Mouse (Mus musculus) liver, adult 2 months (tissue): ENCODE data around the gene Alg14.

Experiments
- CTCF ChIP-seq: fragments of 200-500 bp; IDR thresholded peaks from 2 replicates; pipeline ENCODE4 v1.5.1; 2011; ENCODE audit warnings: low read depth, low read length, control low read depth
- POLR2A ChIP-seq: fragments of 200-500 bp; IDR thresholded peaks from 2 replicates; pipeline ENCODE4 v1.6.1; 2011; ENCODE audit warnings: low read length, control low read depth; ENCODE audit not compliant: insufficient read depth; ENCODE audit errors: extremely low read depth

DNA sequence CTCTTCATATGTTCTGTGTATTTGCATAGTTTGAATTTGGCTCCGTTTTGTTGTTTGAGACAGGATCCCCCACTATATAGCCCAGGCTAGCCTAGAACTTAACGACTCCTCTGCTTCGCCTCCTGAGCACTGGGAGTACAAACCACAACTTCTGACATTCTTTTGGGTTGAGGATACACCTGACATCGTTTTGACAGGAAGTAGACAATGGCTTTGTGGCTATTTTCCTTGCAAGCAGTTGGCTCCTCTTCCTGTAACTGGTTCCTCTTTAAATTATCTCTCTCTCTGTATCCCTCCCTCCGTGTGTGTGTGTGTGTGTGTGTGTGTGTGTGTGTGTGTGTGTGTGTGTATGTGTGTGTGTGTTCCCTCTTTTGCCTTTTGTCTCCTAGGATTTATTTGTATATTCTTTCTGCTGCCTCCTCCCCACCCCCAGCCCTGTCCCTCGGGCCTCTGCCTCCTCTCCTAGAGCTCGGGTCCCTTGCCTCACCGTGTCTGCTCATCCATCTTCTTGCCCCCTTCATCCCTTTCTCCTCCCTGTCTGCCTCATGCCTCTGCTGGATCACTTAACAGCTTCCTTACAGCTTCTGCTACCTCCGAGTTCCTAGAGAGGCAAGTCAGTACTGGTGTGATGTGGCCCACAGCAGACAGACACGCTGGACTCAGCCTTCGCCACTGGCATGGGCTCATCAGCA, 53.5 kb downstream of the Alg14 start:
- TF ChIP-seq CTCF (no peak), POLR2A (no peak)
